Mouse (Mus musculus): ENCODE measurements around the gene Mymx.
"Not testable (repeated sequence)": the region's sequence is repeated elsewhere in the genome, so short reads cannot be mapped to it uniquely, and the experiment has no call there.

The Mymx gene

DNA sequence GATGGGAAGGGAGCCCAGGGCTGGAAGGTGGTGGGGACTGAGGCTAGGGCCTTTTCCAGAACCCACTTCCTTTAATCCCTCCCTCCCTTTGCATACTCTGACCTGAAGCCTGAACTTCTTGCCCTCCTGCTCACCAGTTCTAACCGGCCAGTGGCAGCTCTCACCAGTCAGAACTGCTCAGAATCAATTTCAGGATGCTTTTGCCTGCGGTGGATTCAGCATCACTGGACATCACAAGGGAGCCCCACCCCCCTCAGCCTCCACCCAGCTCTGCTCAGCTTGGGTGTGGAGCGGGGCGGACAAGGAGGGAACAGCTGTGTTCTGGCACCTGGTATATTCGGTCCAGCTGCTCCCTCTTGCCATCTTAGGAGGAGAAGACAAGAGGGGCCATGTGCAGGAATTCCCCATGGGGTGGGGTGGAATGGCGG lies at the start of gene Mymx:
TSS of gene Mymx (minus strand) at position 226 of the 428 bp plus-strand sequence.
- ATAC-seq (ENCODE audit: low TSS enrichment), result no peak

DNA sequence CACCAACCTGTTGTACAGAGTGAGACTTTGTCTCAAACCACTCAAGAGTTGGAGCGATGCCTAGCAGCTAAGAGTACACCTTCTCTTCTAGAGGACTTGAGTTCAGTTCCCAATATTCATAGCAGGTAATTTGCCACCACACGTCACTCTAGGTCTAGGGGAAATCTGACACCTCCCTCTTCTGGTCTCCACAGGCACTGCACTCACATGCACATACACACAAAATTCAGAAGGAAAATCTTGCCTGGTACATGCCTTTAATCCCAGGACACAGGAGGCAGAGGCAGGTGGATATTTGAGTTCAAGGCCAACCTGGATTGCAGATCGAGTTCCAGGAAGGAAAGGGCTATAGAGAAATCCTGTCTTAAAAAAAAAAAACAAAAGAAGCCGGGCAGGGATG lies 42.3 kb upstream of the Mymx start:
- ATAC-seq (ENCODE audit: low TSS enrichment), result no peak

DNA sequence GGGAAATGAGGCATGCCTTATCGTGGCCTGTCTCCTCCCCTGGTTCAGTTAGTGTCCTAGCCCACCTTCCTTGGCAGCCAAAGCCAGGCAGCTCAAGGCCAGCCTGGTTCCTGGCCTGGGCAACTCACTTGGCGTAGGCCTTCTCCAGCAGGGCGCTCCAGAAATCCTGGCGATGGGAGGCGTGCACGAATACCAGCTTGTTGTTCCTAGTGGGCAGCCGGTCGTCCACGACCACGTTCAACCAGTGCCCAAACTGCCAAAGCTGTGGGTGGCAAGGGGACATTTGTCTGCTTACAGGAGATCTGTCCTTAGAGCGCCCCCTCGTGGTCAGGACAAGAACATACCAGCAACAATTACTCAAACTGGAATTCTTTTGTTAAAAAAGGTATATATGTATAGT lies 40.8 kb upstream of the Mymx start:
- peak; percentile 31; the same call in 1 of the 2 replicates for ATAC-seq (ENCODE audit: low TSS enrichment)

DNA sequence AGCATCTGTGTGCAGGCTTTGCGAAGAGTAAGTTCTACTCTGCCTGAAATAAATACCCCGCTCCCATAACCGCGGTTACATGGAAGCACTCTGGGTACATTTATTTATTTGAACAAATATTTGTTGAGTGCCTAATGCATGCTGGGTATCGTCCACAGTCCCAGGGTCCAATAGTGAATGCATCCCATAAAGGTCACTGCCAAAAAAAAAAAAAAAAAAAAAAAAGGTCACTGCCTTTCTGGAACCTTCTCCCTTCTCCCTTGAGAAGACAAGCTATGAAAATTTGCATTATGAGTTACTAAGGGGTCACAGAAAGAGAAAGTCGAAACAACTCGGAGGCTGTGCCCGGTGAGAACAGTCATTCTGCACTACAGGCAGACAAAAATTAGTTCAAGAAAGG lies 40.1 kb upstream of the Mymx start:
- ATAC-seq (ENCODE audit: low TSS enrichment), result no peak

DNA sequence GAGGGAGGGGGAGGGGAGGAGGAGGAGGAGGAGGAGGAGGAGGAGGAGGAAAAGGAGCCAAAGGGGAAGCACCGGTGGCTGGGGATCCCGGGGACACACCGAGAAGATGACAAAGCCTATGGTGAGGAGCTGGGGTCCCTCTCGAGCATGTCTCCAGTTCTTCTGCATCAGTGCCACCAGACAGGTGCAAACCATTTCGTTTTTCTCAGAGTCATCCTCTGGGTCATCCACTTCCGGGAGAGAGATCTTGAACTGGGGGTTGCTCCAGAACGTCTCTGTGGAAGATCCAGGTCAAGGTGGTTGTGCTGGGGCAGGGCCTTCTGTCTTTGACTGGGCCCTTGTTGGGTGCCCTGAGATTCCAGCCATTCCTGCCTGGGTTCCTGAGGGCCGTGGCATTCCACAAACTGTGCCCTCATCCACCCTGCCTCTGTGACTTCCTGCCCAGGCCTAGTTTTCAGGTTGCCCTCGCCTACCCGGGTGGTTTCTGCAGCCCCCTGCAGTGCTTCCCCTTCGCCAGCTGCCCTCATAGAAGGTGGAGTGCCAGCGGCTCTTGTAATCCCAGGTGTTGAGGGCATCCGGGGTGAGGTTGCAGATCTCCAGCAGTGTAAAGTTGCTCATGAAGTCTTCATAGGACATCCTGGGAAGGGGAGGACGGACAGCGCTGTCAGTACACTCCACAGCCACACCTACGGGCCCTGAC lies 36.8 kb upstream of the Mymx start:
- no peak for ATAC-seq (ENCODE audit: low TSS enrichment)

DNA sequence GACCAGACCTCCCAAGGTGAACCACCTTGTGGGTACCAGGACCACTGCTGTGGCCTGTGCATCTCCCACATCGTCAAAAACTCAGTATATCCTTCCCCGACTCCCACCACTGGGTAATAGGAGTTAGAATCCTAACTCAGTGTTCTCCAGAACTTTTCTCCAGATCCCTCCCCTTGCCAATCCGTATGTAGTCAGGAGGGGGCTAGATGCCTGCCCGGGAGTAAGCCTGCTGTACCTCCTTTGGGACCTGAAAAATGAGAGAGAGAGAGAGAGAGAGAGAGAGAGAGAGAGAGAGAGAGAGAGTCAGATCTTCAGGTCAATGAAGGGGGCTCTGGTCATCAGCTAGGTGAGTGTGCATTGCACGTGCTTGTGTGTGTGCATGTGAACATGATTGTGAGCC lies 32.1 kb upstream of the Mymx start:
- no peak for ATAC-seq (ENCODE audit: low TSS enrichment)

DNA sequence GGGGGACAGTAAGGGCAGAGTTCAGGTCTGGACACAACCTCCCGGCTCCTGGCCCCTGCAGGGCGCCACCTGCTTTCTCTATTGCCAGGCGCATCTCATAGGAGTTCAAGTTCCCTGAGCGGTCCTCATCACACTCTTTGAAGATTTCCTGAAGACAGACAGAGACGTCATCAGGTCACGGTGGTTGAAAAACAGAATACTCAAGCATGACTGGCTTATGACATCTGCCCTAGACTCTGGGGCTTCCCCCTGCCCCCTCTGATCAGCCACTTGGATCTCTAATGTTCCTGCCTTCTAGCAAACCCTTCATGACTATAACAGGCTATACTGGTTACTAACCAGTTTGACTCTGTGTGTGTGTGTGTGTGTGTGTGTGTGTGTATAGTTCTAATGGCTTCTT lies 30.0 kb upstream of the Mymx start:
- ATAC-seq (ENCODE audit: low TSS enrichment), result no peak

DNA sequence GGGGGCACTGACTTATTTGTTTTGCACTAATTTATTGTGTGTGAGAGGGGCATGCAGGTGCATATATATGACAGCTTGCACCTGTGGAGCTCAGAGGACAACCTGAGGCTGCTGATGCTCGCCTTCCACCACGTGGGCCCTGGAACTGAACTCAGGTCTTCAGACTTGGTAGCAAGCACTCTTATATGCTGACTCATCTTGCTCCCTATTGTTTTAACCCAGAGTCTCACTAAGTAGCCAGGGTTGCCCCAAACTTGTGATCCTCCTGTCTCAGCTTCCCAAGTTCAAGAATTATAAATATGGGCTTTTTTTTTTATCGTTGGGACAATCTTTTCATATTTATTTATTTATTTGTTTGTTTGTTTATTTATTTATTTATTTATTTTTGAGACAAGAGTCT lies 29.1 kb upstream of the Mymx start:
- ATAC-seq (ENCODE audit: low TSS enrichment), result no peak

DNA sequence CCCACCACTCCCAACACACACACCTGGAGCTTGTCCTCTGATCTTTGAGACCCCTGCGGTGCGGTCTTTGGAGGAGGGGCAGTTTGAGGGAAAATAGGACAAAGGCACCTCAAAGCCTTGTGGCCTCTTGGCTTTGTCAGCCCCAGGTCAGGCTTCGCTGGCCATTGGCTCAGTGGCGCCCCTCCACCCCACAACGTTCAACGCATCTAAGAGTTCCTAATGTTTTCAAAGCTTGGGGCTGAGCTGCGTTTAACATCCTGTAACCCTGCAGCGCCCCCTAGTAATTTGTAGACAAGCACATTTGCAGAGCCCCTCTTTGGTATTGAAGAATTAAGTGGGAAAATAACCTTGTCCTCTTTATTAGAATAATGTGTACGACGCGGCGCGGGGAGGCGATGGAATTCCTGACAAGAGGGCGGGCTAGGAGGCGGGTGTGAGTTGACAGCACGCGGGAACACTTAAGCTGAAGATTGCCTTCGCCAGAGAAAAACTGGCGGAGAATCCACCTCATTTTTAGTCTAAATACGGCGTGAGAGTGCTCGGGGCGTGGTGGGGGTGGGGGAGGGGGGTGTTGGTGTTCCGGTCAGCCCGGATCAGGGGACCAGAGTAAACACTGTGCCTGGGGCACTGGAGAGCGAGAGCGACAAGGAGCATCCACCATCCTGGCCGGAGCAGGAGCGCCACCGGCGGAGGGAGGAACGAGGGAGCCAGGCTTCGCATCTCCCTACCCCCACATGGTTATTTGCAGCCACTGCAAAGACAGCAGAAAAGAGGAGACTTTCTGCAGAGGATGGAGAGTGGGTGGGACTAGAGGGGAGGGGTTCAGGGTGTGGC lies 28.2 kb upstream of the Mymx start:
- peak; percentile 88 for ATAC-seq (ENCODE audit: low TSS enrichment)

DNA sequence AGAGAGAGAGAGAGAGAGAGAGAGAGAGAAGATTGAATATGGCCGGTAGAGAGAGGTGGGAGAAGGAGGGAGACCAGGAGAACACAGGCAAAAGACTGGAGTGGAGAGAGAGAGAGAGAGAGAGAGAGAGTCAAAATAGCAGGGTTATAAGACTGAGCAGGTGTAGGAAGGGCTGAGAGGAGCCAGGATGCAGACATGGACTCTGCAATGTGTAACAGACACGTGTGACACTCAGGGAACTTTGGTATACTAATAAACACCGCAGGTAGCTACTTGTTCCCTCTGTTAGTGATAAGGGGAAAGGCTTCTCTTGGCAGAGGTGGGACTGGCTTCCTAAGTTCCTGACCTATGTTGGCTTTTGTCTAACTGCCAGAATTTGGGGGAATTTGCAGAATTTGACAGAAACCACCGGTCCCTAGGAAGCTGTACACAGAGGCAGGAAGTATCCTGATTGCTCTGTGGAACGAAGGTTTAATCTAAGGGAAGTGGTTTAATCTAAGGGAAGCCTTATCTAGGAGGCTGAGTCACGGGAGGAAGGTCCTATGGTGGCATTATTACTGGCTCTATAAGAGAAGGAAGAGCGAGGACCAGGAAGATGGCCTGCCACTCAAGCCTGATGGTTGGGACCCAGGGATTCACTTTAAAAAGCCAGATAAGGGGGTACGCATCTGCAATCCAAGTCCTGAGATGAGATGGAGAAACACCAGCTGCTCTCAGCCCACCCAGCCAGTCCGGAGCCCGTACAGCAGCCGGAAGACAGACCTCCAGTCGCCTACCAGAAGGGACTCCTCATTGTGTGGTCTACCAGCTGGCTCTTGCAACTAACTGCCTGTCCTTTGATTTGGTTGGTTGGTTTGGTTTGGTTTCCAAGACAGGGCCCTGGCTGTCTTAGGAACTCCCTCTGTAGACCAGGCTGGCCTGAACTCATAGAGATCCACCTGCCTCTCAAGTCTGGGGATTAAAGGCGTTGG lies 27.3 kb upstream of the Mymx start:
- no peak for ATAC-seq (ENCODE audit: low TSS enrichment)

DNA sequence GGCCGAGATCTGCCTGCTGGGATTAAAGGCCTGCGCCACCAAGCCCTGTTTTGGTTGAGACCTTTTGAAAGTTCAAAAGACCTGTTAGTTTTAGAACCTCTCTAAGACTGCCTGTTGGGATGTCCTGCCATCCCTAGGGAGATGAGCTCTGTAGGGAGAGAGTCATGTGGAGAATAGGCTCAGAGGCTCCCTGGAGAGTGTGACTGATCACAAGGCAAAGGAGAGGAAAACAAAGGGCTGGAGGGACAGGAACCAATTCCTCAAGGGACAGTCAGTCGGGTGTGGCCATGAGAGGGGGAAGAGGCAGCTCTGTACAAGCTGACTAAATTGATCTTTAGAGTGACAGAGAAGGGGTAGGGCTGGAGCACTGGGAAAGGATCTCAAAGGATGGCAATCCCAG lies 26.3 kb upstream of the Mymx start:
- ATAC-seq (ENCODE audit: low TSS enrichment), result no peak

DNA sequence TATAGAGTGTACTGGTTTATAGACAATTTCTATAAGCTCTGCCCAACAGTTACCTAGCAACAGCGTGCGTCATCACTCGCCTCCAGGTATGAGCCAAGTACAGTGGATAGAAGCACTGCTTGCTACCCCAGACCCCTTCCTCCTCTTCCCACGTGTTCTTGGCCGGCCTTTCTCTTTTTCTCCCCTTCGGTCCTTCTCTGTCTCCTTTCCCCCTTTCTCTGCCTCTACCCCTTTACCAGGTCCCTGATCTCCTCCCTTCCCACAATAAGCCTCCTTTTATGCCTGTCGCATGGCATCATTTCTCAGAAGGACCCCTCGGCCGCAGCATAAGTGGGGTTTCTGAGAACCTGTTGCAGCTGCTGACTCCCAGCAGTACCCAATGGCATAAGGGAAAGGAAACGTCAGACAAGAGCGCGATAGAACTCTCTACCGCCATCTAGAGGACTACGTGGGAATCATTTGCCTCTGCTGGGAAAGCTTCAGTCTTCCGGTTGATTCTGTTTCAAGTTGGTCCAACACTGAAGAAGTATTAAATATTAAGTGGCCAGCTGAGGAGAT lies 24.8 kb upstream of the Mymx start:
- peak; percentile 74 for ATAC-seq (ENCODE audit: low TSS enrichment)

DNA sequence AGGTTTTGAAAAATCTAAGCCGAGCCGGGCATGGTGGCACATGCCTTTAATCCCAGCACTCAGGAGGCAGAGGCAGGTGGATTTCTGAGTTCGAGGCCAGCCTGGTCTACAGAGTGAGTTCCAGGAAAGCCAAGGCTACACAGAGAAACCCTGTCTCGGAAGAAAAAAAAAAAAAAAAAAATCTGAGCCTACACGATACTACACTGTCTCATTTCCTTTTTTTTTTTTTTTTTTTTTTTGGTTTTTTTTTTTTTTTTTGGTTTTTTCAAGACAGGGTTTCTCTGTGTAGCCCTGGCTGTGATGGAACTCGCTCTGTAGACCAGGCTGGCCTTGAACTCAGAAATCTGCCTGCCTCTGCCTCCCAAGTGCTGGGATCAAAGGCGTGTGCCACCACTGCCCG lies 21.5 kb upstream of the Mymx start:
- not testable (repeated sequence) for ATAC-seq (ENCODE audit: low TSS enrichment)

DNA sequence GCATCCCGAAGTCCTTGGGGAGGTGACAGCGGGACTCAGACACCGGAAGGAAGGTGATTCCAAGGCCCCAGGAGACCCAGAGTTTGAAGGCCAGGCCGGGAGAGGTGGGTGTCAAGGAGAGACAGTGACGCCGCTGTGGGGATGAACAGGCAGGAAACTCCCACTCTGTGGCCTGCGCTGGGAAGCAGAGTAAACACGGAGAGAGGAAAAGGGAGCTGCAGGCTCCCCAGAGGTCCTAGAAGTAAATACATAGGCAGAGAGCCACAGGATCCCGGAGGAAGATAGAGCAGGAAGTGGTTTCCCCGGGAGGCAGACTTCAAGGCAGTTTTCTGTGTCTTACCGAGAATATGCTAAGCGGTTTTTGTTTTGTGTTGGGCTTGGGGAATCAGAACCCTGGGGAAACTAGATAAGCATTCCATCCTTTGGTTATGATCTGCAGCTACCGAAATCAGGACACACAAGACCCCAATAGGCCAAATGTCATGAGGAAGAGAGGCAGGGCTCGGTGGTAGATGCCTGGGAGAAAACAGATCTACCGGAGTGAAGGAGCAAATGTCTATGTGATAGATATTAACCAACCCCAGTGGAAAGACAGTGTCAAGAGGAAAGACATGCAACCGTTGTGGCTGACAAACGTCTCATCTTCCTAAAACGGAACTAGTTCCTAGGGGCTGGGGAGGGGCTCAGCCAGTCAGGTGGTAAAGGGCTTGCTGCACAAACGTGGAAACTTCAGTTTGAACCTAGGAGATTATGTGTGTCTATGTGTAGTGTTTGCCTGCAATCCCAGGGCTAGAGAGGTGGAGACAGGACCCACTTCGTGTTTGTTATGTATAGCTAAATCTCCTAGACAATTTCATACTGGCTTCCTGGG lies 17.7 kb upstream of the Mymx start:
- ATAC-seq (ENCODE audit: low TSS enrichment), result no peak

DNA sequence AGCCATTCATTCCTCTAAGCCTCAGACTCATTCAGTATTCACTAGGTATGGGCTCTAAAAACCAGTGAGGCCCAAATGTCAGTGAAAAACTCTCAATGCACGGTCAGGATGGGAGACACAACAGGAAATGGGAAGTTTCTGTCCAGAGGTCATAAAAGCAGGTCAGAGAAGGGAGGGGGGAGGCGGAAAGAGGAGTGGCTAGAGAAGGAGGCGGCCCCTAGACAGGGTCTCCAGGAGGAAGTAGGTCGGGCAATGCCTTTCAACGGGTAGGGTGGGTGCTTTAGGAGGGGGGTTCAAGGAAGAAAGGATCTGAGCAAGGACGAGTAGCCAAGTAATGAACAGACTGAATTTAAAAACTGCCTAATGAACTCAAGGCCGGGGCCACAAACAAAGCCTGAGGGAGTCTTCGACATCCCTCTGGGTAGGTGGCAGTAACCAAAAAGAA lies 17.1 kb upstream of the Mymx start:
- ATAC-seq (ENCODE audit: low TSS enrichment), result no peak

DNA sequence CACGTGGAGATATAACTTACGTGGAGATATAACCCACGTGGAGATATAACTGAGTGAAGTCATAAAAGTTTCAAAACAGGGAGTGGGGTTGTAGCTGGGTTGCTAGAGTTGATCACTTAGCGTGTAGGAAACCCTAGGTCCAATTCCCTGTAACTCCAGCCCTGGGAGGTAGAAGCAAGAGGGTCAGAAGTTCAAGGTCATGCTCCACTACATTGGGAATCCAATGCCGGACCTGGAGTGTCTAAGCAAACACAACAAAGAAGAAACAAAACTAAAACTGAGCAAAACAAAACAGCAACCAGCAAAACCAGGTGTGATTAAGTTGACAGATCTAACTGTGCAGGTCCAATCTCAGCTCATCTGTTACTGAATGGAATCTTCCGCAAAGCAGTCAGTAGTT lies 15.8 kb upstream of the Mymx start:
- ATAC-seq (ENCODE audit: low TSS enrichment), result no peak

DNA sequence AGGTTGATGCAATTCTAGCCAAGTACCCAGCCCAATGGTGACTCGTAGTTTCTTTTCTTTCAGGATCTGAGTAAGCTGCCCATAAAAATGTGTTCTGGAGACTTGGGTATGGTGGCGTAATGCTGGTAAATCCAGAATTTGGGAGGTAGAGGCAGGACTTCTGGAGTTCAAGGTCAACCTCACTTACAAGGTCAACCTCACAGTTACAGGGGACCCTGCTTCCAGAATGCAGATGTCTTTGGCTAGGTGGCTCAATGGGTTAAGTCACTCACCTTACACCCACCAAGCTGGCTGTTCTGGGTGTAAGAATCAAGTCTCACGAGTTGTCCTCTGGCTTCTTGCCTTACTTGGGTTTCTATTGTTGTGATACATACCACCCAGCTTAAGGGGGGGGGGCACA lies 14.8 kb upstream of the Mymx start:
- no peak for ATAC-seq (ENCODE audit: low TSS enrichment)

DNA sequence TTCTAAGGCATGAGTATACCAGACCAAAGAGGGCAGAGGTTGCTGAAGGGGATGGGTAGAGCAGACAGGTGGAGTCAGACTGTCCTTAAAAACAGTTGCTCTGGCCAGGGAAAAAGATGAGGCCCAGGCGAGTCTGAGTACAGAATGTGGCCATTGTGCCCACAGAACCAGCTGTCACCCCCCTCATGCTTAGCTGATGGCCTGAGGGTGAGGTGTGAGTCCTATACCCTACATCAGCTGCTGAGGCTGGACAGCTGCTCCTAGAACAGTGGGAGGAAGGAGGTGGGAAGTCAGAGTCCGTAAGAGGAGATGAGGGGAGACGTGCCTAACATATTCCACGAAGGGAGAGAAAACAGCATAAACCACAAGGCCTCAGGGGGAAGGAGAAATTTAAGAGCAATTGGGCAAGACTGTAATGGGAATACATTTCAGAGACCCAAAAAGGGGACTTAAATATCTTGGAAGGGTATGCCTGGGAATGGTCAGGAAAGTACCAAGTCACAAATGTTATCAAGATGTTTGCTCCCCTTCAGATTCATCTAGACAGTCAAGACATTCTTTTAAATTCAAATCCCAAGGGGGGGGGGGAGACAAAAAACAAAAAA lies 14.2 kb upstream of the Mymx start:
- no peak for ATAC-seq (ENCODE audit: low TSS enrichment)

DNA sequence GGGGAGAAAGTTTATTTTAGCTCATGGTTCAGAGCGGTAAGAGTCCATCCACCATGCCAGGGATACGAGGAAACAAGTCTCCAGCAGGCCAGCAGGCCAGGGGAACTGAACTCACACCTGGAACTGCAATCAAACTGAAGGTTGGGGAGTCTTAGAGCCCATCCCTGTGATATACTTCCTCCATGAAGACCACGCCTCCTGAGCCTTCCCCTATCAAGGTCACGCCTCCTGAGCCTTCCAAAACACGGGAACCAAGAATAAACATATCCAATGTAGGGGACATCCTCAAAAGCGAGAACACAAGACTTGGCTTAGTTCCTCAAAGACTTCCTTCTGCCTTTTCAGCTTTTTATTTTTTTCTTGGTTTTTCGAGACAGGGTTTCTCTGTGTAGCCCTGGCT lies 11.0 kb upstream of the Mymx start:
- no peak for ATAC-seq (ENCODE audit: low TSS enrichment)

DNA sequence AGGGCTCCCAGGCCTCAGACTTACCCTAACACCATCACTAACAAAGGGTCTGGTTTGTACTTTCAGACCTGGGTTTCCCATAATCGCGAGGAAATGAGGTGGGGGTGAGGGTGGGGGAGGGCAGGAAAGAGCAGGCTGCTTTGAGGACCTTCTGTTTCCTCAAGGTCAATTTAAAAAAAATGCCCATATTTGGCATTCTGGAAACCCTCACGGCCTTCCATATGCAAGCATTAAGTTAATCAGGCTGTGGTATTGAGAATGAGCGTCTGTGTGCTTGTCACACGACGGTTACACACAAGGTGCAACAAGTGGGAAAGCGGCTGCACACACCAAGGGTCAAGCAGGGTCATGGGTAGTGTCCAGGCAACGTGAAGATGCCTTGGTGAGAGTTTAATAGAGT lies 10.1 kb upstream of the Mymx start:
- ATAC-seq (ENCODE audit: low TSS enrichment), result no peak
